Mouse (Mus musculus): ENCODE data around the gene Nt5c3b.

The Nt5c3b gene

DNA sequence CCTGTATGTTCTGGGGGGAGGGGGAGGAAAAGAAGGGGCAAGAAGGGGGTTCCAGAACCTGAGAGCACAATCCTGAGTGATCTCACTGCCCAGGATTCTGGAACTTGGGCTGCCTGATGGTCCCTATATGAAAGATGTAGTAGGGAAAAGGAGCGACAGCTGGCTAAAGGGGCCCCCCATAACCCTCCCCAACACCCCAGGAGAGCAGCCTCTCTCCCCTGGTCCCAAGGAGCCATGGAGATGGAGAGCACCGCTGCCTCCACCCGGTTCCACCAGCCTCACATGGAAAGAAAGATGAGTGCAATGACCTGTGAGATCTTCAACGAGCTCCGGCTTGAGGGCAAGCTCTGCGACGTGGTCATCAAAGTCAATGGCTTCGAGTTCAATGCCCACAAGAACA lies at the start of gene Nt5c3b, which contains the start of gene Klhl10:
Nt5c3b (minus strand) TSS at position 12 of the 400 bp plus-strand sequence.
Klhl10 (plus strand) TSS at position 121 of the 400 bp plus-strand sequence.
- no peak for DNase-seq

DNA sequence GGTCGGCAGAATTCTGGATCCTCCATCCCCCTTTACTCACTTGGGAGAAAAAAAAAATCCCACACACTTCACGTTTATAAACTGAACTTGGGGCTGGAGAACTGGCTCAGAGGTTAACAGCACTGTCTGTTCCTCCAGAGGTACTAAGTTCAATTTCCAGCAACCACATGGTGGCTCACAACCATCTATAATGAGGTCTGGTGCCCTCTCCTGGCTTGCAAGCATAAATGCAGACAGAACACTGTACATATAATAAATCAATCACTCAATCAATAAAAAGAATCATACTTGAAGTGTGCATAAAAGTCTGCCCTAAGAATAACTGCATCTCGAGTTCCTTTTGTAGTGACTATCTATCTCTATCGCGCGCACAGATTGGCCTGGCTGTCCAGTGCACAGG lies 49.3 kb upstream of the Nt5c3b start:
- no peak for DNase-seq

DNA sequence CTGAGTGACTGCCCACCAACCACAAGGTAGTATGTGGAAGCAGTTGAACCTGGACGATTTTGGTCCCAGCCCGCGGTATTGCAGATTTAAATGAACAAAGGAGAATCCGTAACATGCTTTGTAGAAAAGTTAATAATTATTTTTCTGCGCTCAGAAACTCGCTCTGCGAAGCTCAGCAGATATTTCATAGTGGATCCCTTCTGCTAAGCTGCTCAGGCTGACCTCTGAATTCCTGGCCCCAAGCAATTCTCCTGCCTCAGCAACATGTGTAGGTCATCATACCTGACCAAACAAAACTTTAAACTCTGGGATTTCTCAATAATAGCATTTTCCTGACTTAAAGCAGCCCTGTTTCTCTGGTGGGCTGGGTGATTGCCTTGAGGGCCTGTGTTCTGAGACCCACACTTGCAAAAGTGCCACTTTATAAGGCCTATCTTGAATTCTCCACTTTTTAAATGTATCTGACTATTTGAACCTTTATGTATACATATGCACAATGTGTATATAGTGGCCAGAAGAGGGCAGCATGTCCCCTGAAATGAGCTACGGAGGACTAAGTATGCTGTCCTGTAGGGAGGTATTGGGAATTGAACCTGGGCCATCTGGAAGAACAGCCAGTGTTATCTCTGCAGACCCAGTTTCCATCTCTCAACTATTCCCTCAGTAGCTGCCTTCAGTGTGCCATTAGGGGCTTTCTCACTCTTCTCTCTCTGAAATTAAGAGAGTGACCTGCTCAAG lies 44.4 kb upstream of the Nt5c3b start:
- no peak for DNase-seq

DNA sequence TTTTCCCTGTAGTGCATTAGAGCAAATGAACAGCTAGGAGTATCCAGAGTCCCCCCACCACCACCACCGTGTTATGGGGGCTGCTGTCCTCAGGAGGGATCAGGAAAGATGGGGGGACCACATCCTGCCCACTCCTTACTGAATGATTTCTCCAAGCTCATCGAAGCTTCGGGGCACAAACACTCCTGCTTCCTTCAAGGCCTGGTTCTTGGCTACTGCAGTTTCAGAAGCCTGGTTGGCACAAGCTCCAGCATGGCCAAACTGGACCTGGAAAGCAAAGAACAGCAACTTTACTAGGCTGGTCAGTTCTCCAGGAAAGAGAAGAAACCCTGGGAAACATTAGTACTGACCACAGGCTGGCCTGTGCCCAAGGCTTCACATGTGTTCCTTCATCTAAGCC lies 42.9 kb upstream of the Nt5c3b start:
- DNase-seq: no peak

DNA sequence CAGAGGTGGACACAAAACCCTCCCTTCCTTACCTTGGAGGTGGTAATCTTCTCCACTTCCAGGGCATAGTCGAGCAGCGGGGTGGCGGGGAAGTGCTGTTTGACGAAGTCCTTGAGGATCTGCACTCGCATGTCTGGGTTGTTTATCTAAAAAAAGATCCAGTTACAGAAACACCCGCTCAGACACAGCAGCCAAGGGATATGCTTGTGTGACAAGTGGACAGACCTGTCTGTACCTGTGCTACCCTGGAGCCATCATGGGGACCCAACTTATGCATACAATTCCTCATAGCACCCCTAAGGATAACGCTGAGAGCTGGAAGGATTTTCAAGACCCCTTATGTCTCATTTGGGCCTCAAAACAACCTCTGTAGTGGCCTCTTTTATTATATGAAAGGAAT lies 37.5 kb upstream of the Nt5c3b start:
- DNase-seq: no peak

DNA sequence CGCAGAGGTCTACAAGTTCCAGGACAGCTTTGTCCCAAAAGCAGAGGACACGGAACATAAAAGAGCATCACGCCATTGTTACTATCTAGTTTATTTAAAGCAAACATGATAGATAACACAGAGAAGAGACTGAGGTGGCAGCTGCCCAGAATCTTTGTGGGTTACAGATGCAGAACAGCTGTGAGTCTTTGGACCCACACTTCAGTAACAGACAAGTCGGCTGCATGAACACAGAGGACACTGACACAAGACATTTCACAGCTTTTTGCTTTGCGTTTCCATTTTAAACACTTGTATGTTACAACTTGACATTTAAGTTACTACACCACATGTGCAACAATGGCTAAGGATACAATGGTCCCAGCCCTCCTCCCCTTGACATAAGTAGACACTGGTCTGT lies 34.7 kb upstream of the Nt5c3b start:
- DNase-seq: no peak

DNA sequence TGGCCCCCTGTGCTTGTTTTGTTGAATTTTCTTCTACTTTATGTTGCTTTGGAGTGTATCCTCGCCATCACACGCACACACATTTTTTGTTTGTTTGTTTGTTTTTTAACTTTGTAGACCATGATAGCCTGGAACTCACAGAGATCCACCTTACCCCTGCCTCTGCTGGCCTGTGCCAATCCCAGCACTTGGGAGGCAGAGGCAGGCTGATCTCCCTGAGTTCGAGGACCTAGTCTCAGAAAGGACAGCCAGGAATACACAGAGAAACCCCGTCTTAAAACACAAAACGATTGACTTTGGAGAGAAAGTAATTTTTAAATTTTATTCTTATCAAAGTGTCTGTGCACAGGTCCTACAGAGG lies 31.3 kb upstream of the Nt5c3b start:
- no peak for DNase-seq

DNA sequence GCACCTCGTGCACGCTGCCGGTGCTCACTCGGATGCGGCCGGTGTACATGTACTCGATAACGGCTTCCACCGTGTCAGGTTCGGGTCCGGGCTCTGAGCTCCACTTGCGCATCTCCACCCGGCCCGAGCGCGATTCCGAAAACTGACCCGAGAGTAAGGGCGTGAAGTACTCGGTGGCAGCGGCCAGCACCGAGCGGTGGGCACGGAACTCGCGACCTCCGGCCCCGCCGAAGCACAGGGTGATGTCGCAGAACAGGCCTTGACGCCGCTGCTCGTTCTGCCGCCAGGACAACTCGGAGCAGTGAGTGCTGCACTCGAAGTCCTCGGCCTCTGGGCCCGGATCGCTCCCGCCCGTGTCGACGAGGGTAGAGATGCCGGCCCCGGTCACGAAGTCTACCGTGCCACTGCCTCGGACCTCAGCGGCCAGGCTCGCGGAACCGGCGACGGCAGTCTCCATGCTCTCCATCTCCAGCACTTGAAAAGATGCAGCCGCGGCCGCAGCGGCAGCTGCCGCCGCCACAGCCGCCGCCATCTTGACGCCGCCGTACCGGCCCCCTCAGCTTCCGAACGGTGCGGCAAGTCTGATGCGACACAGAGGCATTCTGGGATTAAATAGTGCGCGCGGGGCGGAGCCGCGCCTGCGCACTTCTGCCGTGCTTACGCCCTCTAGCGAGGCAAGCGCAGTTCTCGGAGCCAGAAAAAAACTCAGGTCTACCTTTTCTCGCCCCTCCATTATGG lies 30.8 kb upstream of the Nt5c3b start, which contains the start of gene Klhl11:
Klhl11 (minus strand) TSS at position 545 of the 738 bp plus-strand sequence.
- DNase-seq: peak; percentile 89

DNA sequence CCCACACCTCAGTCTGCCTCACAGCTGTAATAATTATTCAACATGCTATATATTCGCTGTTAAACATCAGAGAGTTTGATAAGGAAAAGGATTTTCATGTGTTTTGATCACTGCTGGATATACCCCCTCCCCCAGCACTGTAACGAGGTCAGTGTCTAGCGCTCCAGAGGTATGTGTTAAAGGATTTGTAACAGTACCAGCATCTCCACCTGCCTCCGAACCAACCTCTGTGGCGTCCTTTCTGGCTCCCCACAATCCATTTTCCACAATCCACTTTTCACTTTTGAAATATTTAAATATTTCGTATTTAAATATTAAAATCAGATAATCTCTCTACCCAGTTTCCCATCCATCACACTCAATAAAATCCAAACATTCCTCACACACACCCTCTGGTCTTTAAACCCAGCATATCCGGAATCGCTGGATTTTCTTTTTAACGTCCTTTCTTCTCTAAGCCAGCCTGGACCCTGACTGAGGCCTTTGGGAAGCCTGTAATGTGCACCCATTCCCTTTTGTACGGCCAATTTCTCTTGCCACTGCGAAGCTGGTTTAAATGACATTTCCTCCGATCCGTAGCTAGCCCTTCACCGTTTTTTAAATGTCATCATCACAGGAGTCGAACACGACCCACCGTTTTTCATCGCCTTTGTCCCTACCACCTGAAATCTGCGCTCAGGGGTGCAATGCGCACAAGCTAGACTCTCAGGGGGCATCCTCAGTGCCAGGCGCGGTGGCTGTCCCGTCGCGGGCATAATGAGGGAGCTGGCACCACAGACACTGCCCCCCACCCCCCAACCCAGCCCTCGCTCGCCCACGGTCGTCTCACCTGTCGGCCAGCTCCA lies 30.0 kb upstream of the Nt5c3b start:
- no peak for DNase-seq

DNA sequence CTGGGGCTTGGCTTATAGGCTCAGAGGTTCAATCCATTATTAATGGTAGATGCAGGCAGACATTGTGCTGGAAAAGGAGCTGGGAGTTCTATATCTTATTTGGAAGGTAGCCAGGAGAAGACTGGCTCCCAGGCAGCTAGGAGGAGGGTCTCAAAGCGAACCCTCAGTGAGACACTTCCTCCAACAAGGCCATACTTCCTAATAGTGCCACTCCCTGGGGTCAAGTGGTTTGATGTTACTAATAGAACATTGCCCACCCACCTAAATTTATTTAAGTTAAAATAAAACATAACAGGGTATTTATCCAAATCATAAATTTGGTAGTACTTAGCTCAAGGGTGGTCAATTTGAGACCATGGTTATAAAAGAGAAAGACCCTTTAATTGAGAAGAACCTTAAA lies 24.2 kb upstream of the Nt5c3b start:
- DNase-seq: no peak

DNA sequence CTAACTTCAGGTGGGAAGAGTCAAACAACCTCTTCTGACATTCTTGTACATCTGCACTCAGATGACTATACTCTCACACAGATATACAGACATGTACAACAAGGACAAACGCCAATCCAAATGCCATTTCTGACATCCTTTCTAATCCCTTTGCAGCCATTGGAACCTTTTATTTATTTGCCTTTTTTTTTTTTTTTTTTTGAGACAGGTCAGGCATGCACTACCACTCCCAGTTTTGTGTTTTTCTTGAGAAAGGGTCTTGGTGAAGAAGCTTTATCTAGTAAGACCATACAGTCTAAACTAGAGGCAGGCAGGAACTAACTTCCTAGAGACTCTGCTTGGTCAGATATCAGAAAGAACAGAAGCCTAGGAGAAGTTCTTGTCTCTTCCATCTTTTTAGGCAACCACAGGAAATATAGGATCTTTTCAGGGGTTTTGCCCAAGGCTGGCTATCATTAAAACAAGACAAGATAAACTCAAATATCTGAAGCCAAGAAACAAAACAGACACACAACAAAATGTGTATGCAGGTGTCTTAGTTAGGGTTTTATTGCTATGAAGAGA lies 23.7 kb upstream of the Nt5c3b start:
- DNase-seq: no peak

DNA sequence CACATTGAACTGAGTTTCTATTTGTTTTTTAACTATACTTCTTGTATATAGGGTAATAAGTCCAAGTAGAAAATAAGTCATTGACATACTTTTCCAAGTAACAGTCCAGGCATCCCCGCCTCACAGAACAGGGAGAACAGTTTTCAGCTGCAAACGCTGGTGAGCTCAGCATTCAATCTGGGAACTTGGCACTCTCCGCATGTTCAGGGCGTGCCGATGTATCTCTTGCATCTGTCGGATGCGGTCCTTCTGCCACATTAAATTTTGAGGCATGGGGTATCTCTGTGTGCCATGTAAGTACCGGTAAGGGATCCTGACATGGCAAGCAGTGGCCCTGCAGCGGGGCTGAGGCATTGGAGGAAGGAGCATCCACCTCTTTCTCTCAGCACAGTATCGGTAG lies 21.1 kb upstream of the Nt5c3b start:
- DNase-seq: no peak

DNA sequence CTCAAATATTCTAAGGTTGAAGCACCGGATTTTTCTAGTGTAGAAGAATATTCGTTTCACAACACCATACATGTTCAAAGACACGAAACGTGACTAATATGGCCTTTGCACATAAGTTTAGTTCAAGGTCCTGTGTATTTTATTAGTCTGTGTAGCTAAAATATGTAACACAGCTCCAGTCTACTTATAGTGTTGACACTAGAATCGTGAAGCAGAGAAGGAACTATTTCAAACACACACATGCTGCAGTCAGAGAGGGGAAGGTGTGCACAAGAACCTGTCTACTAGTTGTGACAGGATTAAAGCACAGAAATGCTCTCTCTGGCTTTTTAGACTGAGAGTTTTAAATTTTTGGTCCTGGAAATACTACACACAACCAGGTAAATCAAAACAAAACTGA lies 16.1 kb upstream of the Nt5c3b start:
- no peak for DNase-seq

DNA sequence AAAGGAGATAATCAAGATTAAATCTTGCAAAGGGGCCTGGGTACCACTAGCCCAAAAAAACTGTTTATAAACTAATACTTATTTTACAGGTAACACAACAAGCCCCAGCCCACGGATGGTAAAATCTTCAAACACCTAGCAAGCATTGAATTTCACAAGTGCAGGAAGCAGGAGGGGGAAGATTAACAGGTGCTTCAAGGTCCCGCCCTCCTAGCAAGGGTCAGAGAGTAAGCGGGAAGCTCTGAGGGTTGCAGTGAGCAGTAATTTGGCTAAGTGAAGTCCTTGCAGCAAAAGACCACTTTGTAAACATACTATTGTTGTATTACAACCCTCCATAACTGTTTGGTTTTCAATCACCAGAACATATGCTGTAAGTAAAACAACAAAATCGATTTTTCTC lies 15.6 kb upstream of the Nt5c3b start:
- no peak for DNase-seq

DNA sequence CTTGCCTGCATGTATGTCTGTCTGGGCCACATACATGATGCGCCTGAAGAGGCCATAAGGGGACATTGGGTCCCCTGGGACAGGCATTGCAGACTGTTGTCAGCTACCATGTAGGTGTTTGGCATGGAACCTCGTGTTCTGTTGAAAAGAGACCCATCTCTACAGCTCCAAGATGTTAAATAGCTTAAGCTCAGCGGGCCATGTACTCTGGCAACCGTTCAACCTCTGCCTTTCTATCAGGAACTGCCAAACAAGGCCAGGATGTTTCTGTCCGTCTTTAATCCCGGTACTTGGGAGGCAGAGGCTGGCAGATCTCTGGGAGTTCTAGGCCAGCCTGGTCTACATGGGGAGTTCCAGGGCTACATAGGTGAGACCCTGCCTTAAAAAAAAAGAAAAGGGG lies 1.0 kb upstream of the Nt5c3b start:
- no peak for DNase-seq

DNA sequence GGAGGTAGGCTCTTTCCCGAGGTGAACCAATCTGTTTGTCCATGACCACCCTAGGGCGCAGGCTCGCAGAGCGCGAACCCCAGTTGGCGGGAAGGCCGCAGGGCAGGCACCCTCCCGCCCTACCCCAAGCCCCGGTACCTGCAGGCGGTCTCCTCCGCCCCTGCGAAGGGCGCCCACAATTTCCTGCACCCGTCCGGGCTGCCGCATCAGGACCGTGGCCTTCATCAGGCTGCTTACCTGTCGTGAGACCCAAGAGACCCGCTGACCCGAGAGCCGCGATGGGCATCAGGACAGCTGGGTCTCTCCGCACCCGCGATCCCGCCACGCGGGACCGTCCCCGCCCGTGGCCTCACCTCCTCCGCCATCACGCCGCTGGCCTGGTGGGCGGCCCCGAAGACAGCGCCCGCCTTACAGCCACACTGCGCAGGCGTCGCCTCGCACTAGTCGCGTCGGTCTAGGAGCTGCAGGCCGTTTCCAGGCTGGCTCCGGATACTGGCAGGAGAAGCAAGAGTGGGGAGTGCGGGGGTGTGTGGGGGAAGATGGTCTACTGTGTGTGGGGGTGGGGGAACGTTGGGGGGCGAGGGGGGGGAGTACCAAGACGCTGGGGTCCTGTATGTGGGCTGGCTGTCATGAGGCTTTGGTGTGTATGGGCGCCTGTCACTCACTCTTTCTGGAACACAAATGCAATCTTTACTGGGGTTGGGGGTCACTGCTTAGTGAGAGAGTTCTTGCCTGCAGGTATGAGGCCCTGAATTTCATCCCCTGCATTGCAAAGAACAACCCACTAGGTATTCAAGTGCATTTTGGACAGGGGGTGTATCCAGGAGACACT lies 701 bp downstream of the Nt5c3b start:
- DNase-seq: peak; percentile 85

DNA sequence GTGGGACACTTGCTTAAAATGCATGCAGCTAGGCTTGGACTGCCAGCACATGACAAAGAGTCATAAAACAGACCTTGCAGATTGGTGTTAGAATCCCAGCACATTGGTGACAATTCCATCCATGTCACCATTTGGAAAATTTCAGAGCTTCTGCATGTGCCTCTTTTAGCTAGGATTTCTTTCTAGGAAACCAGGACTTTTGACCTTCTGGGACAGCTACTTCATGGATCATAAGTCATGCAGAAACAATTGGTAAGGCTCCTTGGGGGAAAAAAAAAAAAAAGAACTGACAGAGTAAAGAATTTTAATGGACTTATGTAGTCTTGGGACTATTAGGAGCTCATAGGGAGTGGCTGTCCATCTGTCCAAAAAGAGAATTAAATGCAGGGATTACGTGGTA lies 3.7 kb downstream of the Nt5c3b start:
- DNase-seq: no peak

DNA sequence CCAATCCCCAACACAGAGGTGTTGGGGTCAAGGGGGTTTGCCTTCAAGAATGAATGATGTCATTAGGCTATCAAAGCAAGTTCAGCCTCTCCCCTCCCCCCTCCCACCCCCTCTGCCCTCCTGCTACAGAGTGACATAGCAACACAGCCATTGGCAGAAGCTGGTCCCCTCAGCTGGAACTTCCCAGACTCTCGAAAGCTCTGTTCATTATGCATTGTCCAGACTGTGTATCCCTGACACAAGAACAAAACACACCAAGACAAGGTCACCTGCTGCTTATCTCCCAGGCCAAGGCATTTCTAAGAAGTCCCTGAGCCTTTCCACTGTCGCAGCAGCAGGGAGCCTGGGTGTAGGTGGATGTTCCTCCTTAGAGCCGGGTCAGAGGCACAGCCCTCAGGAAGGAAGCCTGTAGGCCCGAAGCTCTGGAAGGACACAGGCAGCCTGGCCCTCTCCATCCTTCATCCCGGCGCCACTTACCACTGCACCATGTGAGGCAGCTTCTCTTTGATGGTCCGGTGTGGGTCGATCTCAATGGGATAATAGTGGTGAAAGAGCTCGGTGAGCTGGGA lies 5.8 kb downstream of the Nt5c3b start:
- no peak for DNase-seq

DNA sequence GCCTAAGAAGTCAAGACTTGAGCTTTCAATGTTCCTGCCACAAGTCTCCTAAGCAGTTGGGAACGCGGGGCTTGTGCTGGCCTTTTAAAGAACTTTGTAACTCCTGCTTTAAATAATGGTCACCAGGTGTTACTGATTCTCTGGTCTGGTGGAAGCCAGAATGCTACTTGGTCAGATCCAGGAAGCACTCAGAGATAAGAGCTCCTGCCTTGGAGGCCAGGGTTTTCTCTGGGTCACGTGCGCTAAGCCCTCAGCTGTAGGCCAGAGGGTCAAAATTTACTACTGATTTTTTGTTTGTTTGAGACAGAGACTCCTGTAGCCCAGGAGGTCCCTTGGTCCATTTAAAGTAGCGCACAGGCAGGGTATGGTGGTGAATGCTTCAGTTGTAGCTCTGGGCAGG lies 9.6 kb downstream of the Nt5c3b start:
- DNase-seq: no peak

DNA sequence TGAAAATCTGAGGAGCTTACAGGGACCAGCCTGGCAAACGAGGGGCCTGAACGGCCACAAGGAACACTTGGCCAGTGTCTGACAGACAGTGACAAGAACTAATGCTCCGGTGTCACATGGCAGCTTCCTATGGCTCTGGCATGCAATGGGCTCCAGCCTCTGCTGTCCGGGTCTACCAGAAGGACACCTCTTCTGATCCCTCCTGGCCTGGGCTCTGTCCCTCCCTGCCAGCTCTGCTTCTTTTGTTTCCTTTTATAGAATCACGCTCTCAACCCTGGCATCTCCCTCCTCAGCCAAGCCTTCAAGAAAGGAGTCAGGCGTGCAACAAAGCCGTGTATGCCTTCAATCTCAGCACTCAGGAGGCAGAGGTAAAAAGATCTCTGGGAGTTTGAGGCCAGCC lies 11.6 kb downstream of the Nt5c3b start:
- no peak for DNase-seq

DNA sequence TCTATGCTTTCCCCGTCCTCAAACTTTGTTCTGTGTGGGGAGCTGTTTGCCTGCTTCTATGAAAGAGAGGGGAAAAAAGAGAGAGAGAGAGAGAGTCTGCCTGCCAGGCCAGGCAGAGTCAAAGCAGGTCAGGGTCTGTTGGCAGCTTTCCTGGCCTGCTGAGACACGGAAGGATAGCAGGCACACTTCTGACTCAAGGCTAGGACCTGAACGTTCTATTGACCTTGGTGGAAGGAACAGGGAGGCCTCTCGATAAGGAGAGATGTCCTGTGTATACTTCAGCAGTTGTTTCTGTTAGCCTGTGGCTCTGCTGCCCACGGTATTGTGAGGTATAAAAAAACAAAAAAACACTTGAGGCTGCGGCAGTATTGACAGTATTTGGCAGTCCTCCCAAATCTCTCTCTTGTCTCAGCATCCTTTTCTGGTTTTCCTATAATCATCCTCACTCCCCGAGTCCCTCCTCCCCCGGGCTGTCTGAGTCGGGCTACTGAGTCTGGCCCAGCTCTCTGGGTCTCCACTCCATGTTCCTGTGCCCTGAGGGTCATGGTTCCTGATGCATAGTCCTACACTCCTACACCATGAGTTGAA lies 12.9 kb downstream of the Nt5c3b start:
- peak; percentile 27 for DNase-seq

DNA sequence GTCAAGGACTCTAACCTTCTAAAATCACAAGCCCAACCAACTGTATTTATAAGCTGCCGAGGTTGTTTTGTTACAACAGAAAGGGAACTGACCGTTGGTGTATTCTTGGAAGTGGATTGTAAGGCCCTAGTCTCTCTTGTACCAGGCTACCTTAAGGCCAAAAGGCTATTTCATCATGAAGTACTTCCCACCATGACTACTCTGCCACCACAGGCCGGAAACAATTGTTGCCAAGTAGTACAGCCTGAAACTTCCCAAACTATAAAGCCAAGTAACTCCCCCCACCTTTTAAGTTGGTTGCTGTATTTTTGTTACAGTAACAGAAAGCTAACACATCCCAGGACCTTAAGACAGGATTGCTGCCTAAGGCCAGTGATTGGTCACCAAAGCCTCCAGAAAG lies 14.8 kb downstream of the Nt5c3b start:
- no peak for DNase-seq

Measured in right cerebral cortex, postnatal 4 days (tissue).